Mouse (Mus musculus) kidney, postnatal 4 days (tissue): ENCODE results near the gene CK137956.

Source experiments
- DNase-seq, 2 experiments: peaks; one replicate each; pipeline ENCODE4 v3.0.0; 2021; ENCODE audit warnings: mixed read lengths in 2 of 2

Gene CK137956

GRCm38 (mm10) chr4:127970901-127971868 is at the start of gene CK137956:
CK137956 (minus strand) TSS chr4:127970951.
- DNase-seq, result peak; percentile 18 to 41

DNA sequence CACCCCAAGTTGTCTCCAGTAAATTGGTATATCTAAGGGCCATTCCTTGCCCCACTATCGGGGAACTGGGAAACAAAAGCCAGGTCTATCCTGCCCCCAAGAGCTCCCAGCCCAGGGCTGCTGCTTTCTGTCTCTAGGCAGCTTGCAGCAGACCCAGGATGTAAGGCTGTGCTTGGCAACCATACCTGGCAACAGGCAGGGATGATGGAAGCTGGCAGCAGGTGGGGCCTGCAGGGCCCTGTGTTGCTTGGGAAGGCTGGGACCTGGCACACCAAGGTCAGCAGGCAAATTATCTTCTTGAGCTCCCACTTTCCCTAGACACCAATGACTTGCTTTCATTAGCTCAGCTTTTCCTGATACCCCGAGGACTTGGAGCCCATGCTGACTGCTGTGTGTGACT is 48.7 kb upstream of the CK137956 start:
- DNase-seq, result no peak

DNA sequence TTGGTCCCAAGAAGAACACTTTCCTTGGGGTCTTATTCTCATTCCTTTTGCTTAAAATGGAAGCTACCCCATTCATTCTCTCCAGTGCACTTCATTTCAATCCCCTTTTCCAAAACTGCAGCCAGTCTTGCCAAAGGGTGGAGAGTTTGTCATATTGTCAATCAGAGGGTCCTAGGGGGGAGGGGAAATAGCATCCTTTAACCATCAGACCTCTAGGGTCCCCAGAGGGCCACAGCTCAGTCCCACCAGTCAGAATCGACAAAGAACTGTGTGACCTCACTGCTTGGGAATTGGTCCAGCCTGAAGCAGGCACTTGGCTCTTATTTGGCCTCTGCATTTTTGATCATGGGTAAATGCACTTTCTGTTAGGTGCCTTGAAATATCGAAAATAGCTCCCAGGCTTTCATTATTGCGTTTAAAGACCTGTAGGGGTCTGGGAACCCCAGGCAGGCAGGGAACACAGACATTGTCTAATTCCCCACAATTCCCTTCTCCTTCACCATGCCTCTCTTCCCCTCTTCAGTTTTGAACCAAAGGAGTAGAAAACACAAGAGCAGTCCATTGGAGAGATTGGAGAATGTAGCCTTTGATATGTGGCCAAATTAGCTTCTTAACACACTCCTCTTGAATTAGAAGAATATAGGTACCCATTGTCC is 34.2 kb upstream of the CK137956 start:
- no peak for DNase-seq

DNA sequence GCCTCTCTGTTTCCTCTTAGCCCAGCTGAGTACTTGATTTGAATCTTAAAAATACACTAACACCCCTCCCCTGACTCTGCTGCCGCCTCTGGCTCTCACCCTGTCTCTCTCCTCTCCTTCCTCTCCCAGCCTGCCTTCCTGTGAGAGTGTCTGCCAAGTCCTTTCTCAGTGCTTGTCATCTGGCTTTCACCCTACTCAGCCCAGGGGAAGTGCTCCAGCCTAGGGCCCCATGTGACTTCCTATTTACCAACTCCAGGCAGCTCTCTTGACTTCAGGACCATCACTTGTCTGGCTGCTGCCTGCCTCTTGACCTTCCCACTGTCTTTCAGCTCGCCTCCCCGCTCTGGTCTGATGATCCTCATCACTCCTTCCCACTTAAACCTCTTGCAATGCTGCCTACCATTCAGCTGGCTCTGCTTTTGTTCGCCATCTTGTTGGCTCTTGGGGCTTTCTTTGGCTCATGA is 31.9 kb upstream of the CK137956 start:
- DNase-seq, result no peak

DNA sequence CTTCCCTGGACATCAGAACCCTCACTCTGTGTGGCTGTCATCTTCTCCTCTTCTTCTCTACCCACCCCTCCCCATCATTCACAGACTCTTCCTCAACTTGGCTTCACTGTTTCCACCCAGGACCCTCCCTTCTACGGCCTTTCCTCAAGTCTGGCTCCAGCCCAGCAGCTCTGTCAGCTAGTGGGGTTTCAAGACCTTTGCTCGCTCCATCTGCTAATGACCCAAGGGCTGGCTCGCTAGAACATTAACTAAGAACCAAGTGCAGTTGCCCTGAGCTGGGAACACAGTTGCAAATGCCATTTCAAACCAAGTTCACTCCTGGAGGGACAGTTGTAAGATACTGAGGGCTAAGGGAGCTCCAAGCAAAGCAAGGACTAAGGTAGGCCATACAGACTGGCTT is 28.5 kb upstream of the CK137956 start:
- no peak for DNase-seq

- peak in 1 of 2 experiments; percentile 33 for DNase-seq
Observed at GRCm38 (mm10) chr4:127989347-127989995, 18.7 kb upstream of the CK137956 start.

DNA sequence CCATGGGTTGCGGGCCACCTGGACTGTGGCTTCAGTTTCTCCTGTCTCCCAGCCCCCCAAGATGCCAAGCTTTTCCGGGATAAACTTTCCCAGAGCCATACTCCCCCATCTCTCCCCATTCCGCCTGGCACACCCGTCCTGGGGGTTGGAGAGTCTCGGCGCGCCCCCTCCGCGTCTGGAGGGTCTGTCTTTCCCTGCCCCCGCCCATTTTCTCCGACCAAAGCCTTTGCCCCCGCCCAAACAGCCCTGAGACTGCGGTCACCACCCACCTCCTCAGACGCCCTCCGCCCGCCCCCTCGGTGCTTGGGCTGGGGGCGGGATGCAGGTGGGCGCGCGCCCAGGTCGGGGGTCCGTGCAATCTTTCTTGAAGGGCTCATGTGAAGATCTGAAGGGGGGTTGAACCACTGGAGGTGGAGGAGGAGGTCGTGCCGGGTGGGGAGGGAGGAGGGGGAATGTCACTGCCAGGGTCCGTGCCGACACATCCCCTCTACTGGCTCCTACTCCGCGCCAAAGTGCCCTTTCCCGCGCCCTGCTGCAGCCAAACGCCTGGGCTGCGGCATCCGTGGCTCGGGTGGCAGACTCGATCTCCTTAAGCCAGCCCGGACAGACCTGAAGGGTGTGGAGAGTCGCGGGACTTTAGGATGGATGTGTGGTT is 17.9 kb upstream of the CK137956 start:
- no peak for DNase-seq

DNA sequence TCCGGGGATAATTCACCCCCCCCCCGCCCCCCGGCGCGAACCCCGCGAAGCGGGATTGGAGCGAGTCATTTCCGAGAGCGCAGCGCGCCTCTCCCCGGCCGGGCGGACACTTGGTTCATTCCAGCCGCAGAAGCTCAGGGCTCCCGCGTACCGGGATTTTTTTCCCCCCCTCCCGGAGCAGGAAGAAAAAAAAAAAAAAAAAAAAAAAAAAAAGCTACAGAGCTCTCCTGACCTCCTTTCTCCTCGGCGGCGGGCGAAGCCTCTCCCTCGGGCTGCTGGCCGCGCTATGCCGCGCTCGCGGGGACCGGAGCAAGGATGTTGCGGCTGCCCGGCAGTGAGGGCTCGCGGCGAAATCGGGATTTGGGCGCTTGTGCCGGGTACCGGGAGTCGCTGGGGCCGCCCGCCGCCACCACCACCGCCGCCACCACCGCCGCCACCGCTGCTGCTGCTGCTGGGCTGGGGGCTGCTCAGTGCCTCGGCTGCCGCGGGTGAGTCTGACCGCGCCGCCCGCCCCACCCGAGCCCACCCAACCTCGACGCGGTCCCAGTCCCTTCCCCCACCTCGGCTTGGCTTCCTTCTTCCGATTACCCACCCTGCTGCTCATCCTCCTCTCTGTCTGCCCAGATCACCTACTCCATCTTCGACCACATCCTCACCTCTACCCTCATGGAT is 17.2 kb upstream of the CK137956 start, which contains the start of gene Csmd2:
TSS of gene Csmd2 (plus strand) at position 74 of the 672 bp plus-strand sequence.
- peak; percentile 16 to 26 for DNase-seq

DNA sequence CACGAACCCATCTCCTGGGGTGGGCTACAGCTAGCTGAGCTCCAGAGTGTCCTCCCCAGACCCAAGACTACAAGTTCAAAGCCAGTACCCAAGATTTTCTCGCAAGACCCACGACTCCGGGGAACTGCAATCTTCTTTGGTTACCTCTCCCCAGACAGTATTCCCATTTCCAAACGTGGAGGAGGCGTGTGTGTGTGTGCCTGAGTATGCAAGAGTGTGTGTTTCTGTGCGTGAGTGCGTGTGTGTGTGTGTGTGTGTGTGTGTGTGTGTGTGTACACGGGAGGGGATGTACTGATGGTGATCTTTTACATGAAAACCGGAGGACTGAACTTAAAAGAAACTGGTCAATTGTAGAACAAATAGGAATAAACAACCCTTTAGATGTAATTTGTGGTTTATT is 16.5 kb upstream of the CK137956 start:
- no peak for DNase-seq

DNA sequence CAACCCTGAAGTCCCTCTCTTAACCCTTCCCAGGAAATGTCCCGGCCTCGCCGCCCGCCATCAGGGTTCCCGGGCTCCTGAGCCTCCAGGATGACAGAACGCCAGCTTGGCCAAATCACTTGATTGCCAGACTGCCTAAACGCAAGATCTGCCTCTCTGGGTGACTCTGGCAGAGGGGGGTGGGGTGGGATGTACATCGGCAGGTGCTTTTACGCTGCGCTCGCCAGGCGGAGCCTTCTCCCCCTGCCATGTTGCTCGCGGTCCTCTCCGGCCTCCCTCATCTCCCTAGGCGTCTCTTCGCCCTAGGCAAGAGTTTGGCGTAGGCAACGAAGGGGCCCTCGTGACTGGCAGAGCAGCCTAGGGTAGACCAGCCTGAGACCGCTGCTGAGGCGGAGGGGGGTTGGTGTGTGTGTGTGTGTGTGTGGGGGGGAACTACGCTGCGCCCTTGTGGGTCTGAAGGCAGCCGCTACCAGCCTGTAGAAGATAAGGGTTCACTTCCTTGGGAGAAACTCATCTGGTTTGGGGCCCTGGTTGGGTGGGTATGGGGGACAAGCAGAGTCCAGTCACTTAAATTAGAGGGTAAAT is 15.8 kb upstream of the CK137956 start:
- peak in 1 of 2 experiments; percentile 9 for DNase-seq

GRCm38 (mm10) chr4:127985874-127986273 is 15.1 kb upstream of the CK137956 start:
- no peak for DNase-seq

DNA sequence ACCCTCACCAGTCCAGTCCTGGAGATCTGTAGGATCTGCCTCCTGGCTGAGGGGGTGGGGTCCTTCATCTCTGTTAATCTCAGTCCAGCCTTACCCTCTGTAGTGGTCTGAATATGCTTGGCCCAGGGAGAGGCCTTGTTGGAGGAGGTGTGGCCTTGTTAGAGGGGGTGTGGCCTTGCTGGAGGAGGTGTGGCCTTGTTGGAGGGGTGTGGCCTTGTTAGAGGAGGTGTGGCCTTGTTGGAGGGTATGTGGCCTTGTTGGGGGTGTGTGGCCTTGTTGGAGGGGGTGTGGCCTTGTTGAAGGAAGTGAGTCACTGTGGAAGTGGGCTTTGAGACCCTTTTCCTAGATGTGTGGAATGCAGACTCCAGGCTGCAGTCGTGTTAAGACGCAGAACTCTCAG is 13.7 kb upstream of the CK137956 start:
- no peak for DNase-seq

DNA sequence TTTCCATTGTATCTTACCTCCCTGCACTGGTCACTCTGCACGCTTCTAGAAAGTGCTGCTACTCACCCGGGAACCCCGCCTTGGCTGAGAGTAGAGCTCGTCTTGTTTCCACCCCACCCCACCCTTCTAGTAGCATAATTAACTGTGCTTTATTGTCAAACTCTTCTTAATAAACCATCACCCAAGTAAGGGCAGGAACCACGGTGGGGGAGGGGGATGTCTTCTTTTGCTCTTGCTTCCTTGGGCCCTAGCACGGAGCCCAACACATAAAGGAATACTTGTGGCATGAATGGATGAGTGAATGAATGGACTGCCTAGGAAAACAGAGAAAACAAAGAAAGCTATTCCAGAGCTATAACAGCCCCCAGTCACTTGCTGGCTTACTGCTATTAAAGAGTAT is 10.4 kb upstream of the CK137956 start:
- no peak for DNase-seq

DNA sequence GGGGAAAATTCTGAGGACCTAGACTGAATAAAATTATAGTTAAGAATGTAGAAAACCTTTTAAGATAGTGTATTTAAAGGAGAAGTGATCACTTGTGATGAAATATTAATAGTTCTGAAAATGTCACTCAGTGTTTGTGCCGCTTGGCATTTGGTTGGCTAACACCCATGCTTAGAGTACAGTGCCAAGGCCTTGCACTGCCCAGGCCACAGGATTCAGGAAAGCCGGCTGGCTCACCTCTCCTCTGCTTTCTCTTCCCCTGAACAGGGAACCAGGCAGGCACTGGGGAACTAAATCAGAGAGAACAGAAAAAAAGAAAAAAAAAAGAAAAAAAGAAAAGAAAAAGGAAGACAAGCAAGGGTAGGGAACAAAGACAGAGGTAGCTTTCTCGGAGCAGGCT is 2.2 kb upstream of the CK137956 start:
- DNase-seq, result no peak

DNA sequence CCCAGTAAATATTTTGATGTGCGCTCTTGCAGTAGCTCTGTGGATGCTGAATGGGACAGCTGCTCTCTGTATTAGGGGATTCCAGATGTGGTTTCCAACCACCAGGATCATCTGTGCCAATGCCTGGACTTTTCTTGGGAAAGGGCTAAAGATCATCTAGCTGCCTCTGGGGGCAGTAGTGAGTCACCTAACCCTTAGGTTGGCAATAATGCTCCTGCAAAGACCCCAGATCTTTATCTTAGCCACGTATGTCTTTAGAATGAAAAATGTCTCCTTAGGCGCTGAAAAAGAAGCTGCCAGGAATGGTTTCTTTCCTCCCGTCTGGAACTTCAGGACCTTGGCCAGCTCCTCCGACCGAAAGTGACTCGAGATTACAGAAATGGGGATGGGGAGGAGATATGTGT is 731 bp downstream of the CK137956 start:
- peak; percentile 81 for DNase-seq

GRCm38 (mm10) chr4:127969101-127969500 is 1.6 kb downstream of the CK137956 start:
- no peak for DNase-seq

DNA sequence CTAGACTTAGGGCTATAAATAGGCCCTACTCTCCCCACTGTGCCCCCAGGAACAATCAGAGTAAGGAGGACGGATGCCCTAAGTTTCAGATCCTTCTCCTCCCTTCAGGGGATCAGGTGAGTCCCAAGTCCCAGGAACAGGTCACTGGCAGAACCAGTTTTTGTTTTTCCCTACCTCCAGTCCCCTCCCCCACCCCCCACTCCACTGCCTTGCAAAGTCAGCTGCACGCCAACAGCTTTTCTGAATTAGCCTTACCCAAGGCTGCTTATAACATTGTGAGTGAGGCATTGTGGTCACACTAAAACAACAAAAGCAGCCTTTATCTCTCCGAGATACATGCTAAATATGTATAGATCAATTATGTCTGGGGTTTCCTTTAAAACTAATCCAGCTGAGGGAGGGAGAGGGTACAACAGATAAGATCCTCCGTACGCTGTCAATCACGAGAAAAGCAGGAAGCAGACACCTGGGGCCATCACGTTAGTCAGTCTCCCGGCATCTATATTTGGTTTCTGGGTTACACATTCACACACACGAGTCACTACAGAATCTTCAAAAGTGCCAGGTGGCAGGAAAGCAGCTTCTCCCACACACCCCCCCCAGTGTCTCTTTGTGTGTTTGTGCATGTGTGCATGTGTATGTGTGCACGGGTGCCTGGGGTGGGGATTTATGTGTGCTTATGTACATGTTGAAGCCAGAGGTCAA is 17.6 kb downstream of the CK137956 start:
- no peak for DNase-seq

GRCm38 (mm10) chr4:127947696-127948095 is 23.1 kb downstream of the CK137956 start:
- no peak for DNase-seq

DNA sequence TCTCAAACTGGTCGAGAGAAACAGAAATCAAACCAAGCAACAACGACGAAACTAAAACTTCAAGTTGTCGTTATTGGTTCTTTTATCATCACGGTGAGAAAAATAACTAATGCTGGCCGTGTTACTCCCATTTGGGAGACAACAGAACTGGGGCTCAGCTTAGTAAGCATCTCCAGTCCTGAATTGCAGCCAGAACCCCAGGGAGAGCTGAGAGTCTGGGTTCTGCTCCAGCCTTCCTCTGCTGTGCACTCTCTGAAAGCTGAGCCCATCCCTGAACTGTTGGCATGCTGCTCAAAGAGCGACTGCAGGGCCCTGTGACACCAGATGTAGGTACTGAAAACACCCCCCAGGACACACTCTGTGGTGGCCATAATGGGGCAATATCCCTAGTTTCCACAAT is 33.3 kb downstream of the CK137956 start:
- no peak for DNase-seq

DNA sequence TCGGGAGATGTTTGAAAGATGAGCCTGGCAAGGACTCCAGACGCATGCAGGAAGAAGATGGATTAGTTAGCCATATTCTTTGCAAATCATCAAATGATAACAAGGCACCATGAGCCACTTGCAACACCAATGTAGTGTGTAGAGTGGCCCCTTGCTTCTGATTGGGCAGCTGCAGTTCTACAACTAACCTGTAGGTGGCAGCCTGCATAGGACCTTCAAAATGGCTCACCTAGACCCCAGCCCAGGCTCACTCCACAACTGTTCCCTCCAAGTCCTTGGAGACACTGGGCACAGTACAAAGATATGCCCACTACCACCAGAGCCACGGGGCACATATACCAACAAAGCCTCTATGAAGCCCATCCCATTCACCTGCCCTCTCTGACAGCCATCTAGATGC is 35.4 kb downstream of the CK137956 start:
- peak; percentile 35 for DNase-seq

GRCm38 (mm10) chr4:127913551-127913950 is 57.2 kb downstream of the CK137956 start:
- DNase-seq, result no peak
